Mouse (Mus musculus) heart, postnatal 0 days (tissue): ENCODE measurements around the gene Abca5. TPM values are rescaled to one million over a fixed set of nuclear protein-coding genes. Genes with fewer than 3 reads are reported as not detected.

Experiments used
- ATAC-seq: fragments of 200-750 bp; cut with Nextera tagmentation; 2 replicates; pipeline ENCODE4 v1.8.0; 2017; ENCODE audit warnings: low read depth, moderate number of reproducible peaks, moderate library complexity; ENCODE audit not compliant: insufficient read depth
- DNase-seq: peaks from one replicate; pipeline ENCODE4 v3.0.0-alpha.2; 2016; ENCODE audit warnings: low spot score
- H3K27ac ChIP-seq: fragments of 300-500 bp; sonication (generic); 2 replicates; pipeline ENCODE4 v1.5.1; 2014; ENCODE audit warnings: low read depth, mild to moderate bottlenecking
- H3K27me3 ChIP-seq: fragments of 300-500 bp; sonication (generic); 2 replicates; pipeline ENCODE4 v1.6.1; 2014; ENCODE audit warnings: low read length, mixed read lengths; ENCODE audit not compliant: control insufficient read depth, insufficient read depth
- H3K36me3 ChIP-seq: fragments of 300-500 bp; sonication (generic); replicated peaks from 2 replicates; pipeline ENCODE4 v1.6.1; 2014; ENCODE audit warnings: low read length, mixed read lengths; ENCODE audit not compliant: control insufficient read depth, insufficient read depth
- H3K4me1 ChIP-seq: fragments of 300-500 bp; sonication (generic); 2 replicates; pipeline ENCODE4 v1.6.1; 2014; ENCODE audit warnings: antibody characterized with exemption; ENCODE audit not compliant: control insufficient read depth, insufficient read depth
- H3K4me2 ChIP-seq: fragments of 300-500 bp; sonication (generic); 2 replicates; pipeline ENCODE4 v1.6.1; 2014; ENCODE audit warnings: low read depth, mild to moderate bottlenecking, low read length, moderate library complexity
- H3K4me3 ChIP-seq: fragments of 300-500 bp; sonication (generic); 2 replicates; pipeline ENCODE4 v1.5.1; 2014; ENCODE audit warnings: low read depth, low read length
- H3K9ac ChIP-seq: fragments of 300-500 bp; sonication (generic); replicated peaks from 2 replicates; pipeline ENCODE4 v1.6.1; 2014; ENCODE audit warnings: low read depth, low read length, mixed read lengths
- H3K9me3 ChIP-seq: fragments of 300-500 bp; sonication (generic); replicated peaks from 2 replicates; pipeline ENCODE4 v1.6.1; 2016; ENCODE audit warnings: low read length; ENCODE audit not compliant: control insufficient read depth
- CTCF ChIP-seq: IDR thresholded peaks from 2 replicates; pipeline ENCODE4 v1.5.1; 2016; ENCODE audit warnings: antibody characterized with exemption, control low read depth, low read depth
- EP300 ChIP-seq: IDR thresholded peaks from 2 replicates; pipeline ENCODE4 v1.6.1; 2016; ENCODE audit warnings: antibody characterized with exemption, low read depth
- WGBS: fragments of 180-500 bp; shearing (Covaris S2); extraction: QIAGEN DNeasy Blood & Tissue Kit; methylation state at CpG from one replicate; pipeline ENCODE4 v1.1.7; 2014; 5-methylcytosine and 5-hydroxymethylcytosine counted together
- polyA plus RNA-seq: library from polyadenylated mRNA; unstranded; fragments of >200 nt; fragmentation: Nextera tagmentation; extraction: Ambion mirVana; gene quantifications from 2 replicates; pipeline ENCODE4 v1.2.1, GENCODE M21; 2015
- total RNA-seq: library from RNA; depleted of rRNA; stranded (reverse); fragments of >200 nt; gene quantifications from 2 replicates; pipeline ENCODE4 v1.2.3, GENCODE M21; 2014; ENCODE audit warnings: low replicate concordance

The Abca5 gene
- total and polyA plus RNA-seq, 2 experiments from 2014 or later = 2.5 to 5.3 TPM

DNA sequence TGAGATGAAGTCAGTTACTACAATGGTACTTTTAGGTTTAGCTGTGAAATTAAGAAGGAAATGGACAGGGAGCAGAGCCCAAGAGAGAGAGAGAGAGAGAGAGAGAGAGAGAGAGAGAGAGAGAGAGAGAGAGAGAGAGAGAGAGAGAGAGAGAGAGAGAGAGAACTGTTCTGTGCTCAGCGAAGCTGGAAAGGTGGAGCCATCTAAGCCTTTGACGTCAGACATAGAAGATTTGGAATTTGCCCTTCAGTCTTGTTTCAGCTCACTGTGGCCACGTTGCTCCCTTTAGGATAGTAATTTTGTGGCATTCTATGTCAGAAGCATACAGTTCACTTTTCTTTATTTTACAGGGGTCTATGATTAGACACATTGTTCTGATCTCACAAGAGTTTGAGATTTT lies 75.6 kb downstream of the Abca5 start:
- Histone ChIP-seq H3K27me3 (no peaks in the 10 kb centered on the region), H3K4me3 (no peak overlapping the region), H3K4me2 (no peak overlapping the region), H3K36me3 (no peaks in the 10 kb centered on the region), H3K9ac (no peak overlapping the region), H3K4me1 (no peaks in the 10 kb centered on the region), H3K27ac (no peak overlapping the region), H3K9me3 (no peaks in the 10 kb centered on the region)
- no peak for ATAC-seq
- DNase-seq = no peak
- TF ChIP-seq CTCF (no peak), EP300 (no peak)
- 58% methylated on average over 3 of the region's 3 CpGs for WGBS

DNA sequence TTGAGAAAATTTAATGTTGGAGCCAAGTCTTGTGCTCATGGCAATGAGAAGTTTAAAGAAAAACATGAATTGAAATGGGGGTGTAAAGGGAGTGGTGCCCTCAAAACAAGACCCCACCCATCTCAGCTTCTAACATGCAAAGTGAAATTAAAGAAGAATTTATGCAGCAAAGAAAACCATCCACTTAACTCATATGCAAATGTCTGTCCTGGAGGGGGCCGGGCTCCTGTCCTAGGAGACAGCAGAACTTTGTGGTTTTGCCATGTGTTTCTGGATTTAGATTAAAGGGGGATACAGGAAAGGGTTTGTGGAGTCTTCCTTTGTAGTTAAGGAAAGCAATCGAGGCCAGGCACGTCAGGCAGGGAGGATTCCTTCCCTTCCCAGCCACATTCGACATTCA lies 79.6 kb downstream of the Abca5 start:
- DNase-seq (no peak), ATAC-seq (no peak)
- H3K4me3 ChIP-seq = no peak overlapping the region
- WGBS = 55% methylated on average over 4 of the region's 4 CpGs
- H3K9ac ChIP-seq = no peak overlapping the region
- TF ChIP-seq EP300 (no peak), CTCF (no peak)
- no peaks in the 10 kb centered on the region for H3K36me3 ChIP-seq
- H3K9me3 ChIP-seq = no peaks in the 10 kb centered on the region
- no peaks in the 10 kb centered on the region for H3K27me3 ChIP-seq
- no peak overlapping the region for H3K27ac ChIP-seq
- H3K4me2 ChIP-seq = no peak overlapping the region
- no peaks in the 10 kb centered on the region for H3K4me1 ChIP-seq

DNA sequence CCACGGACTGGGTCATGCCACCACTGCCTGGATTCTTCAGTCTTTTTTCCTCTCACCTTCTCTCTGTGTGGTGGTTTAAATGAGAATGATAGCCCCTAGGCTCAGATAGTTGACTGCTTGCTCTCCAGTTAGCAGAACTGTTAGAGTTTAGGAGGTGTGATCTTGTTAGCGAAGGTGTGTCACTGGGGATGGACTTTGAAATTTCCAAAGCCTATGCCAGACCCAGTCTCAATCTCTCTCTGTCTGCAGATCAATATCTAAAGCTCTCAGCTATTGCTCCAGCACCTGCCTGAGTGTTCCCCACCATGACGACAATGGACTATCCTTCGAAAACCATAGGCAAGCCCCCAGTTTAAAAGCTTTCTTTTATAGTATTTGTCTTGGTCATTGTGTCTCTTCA lies 80.5 kb downstream of the Abca5 start:
- no peaks in the 10 kb centered on the region for H3K9me3 ChIP-seq
- no peaks in the 10 kb centered on the region for H3K36me3 ChIP-seq
- H3K4me3 ChIP-seq = no peak overlapping the region
- no peak for ATAC-seq
- no peaks in the 10 kb centered on the region for H3K27me3 ChIP-seq
- WGBS = 89% methylated on average over 4 of the region's 4 CpGs
- H3K4me2 ChIP-seq = no peak overlapping the region
- H3K27ac ChIP-seq = no peak overlapping the region
- no peak overlapping the region for H3K9ac ChIP-seq
- H3K4me1 ChIP-seq = no peaks in the 10 kb centered on the region
- no peak for DNase-seq
- TF ChIP-seq EP300 (no peak), CTCF (no peak)

DNA sequence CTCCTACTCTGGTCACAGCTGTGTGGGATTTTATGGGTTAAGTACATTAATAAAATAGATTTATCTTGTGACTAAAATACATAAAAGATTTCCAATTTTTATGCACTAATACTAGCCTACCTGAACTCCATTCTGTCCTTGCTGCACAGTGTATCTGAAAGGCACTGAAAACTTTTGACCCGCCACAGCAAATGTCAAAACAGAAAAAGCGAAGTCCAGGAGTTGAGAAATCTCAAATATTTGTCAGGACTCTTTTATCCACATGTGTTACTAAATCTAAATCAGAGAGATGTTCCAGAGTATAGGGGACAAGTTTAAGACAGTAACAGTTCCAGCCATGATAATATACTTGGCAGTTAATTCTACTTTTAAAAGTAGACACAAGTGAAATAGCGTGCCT lies 85.3 kb downstream of the Abca5 start:
- H3K36me3 ChIP-seq = no peaks in the 10 kb centered on the region
- H3K27me3 ChIP-seq = no peaks in the 10 kb centered on the region
- WGBS = 43% methylated on average over 3 of the region's 3 CpGs
- ATAC-seq (no peak), DNase-seq (no peak)
- no peak overlapping the region for H3K4me3 ChIP-seq
- no peak overlapping the region for H3K27ac ChIP-seq
- H3K4me1 ChIP-seq = no peaks in the 10 kb centered on the region
- no peak for TF ChIP-seq CTCF
- no peak for TF ChIP-seq EP300
- H3K4me2 ChIP-seq = no peak overlapping the region
- no peaks in the 10 kb centered on the region for H3K9me3 ChIP-seq
- H3K9ac ChIP-seq = no peak overlapping the region

DNA sequence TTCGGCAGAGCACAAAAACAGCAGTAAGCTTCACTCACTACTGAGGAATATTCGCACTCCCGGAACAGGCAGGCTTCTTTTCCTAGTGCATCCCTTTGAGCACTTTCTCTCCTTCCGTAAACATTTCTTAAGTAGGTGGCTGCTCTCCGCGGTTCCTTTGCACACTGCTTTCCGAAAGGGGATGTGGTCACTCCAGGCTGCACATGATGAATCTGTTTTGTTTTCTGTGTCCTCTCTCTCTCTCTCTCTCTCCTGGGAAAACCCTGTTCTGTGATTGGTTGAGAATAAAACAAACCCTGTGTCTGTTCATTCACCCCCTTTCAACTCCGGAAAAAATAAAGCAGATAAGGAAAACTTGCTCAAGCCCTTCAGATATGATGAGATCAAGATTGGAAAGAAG lies 86.0 kb downstream of the Abca5 start, which contains the start of gene Abca6:
Abca6 (minus strand) TSS at position 243 of the 400 bp plus-strand sequence.
- Histone ChIP-seq H3K9ac (no peak within 1 kb of the TSS), H3K36me3 (no peaks in the 10 kb centered on the region), H3K4me2 (peak within 1 kb of the TSS; percentile 51), H3K27ac (peak within 1 kb of the TSS; percentile 20; the same call in 1 of the 2 replicates), H3K9me3 (no peaks in the 10 kb centered on the region), H3K27me3 (no peaks in the 10 kb centered on the region), H3K4me3 (peak within 1 kb of the TSS; percentile 29), H3K4me1 (no peaks in the 10 kb centered on the region)
- 26% methylated on average over 8 of the region's 8 CpGs for WGBS
- TF ChIP-seq EP300 (no peak), CTCF (no peak)
- 0 out of 2 replicates have a peak, but pooled peaks have one; percentile 39 for ATAC-seq
- peak; percentile 10 for DNase-seq

DNA sequence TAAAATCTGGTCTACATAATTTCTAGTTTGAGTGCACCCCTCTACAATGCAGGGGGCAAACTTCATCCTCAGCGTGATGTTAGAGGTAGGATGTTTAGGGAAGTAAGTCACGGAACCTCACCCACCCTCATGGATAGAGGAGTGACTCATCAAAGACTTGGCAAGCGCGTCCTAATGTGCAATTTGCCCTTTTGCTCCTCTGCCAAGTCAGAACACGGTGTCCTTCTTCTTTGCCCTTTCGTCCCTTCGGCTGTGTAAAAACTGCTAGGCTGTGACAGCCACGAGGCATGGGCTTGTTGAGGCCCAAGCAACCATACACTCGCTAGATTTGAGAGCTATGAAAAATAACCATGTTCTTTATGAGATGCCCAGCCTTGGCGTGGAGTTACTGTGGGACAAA lies 92.8 kb downstream of the Abca5 start:
- WGBS = 74% methylated on average over 10 of the region's 10 CpGs
- H3K27ac ChIP-seq = no peak overlapping the region
- no peak overlapping the region for H3K4me2 ChIP-seq
- ATAC-seq = no peak
- no peaks in the 10 kb centered on the region for H3K36me3 ChIP-seq
- peaks cover 7% of the 10 kb centered on the region; the same call in 1 of the 2 replicates for H3K9me3 ChIP-seq
- no peak overlapping the region for H3K9ac ChIP-seq
- H3K4me1 ChIP-seq = no peaks in the 10 kb centered on the region
- no peak overlapping the region for H3K4me3 ChIP-seq
- no peak for TF ChIP-seq EP300
- no peak for TF ChIP-seq CTCF
- no peak for DNase-seq
- H3K27me3 ChIP-seq = no peaks in the 10 kb centered on the region
